18 mouse cellular contexts compared by ENCODE assay signal in the genomic region with DNA sequence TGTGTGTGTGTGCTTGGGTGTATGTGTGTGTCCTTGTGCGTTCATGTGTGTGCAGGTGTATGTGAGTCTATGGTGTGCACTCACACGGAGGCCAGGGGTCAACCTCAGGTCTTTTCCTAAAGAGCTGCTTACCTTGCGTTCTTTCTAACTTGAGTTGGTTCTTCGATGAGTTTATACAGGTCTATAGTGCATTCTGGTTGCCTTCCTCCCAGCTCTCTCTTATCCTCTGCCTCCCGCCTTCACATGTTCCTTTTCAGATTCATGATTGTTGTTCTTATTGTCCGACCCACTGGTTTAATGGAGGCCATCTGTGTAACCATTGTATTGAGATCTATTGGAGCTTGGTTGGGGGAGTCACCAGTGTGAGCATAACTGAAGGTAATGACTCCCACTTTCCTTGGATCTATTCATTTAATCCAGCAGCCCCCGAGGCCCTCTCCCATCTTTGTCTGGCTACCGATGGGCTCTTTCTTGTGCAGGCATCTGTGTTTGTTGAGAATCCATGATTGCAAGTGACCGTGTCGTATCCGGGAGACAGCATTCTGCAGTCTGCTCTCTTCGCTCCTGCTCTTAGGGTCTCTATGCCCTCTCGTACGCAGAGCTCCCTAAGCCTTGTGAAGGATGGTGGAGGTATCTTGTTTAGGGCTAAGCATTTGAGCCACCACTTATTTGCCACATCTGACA. TPM values are rescaled to one million over a fixed set of nuclear protein-coding genes. Genes with fewer than 3 reads are reported as not detected.
A peak's percentile ranks its signal among the peaks of the same experiment; 100 is the strongest.
DNase-seq lines count a peak whose midpoint lies in the region; ATAC-seq and TF ChIP-seq lines count a peak whose summit lies in the region.
"Had no signal": no experiment of that assay in that cellular context is flagged by ENCODE, and none has a peak within 500 bp of the region (broad histone marks: within the 10 kb centered on the region; RNA-seq: fewer than 3 reads in every experiment).

No protein-coding gene starts in this region.

- 0 out of 2 replicates have a peak, but pooled peaks have one; percentile 20 for ATAC-seq in hindbrain, embryonic 11.5 days (ENCODE audit: low FRiP score)
- ATAC-seq in hindbrain, embryonic 16.5 days = no peak
- 0 out of 2 replicates have a peak, but pooled peaks have one; percentile 7 for ATAC-seq in midbrain, embryonic 11.5 days (ENCODE audit: low FRiP score)
- no peak for ATAC-seq in midbrain, postnatal 0 days (ENCODE audit: low FRiP score)

- WGBS in hindbrain, embryonic 11.5 days = 63% methylated on average over 14 of the region's 14 CpGs
- 63% methylated on average over 14 of the region's 14 CpGs for WGBS in hindbrain, embryonic 16.5 days
- 65% methylated on average over 14 of the region's 14 CpGs for WGBS in midbrain, embryonic 11.5 days
- 62% methylated on average over 14 of the region's 14 CpGs for WGBS in midbrain, postnatal 0 days

- H3K27me3 ChIP-seq in hindbrain, embryonic 11.5 days (ENCODE audit: control insufficient read depth, insufficient read depth, low read length) = no peaks in the 10 kb centered on the region
- H3K27me3 ChIP-seq in hindbrain, embryonic 16.5 days (replicated peaks; ENCODE audit: control insufficient read depth, insufficient read depth, low read length) = no peaks in the 10 kb centered on the region
- H3K27me3 ChIP-seq in midbrain, embryonic 11.5 days (ENCODE audit: control insufficient read depth, insufficient read depth, low read length) = no peaks in the 10 kb centered on the region
- H3K27me3 ChIP-seq in midbrain, postnatal 0 days (ENCODE audit: insufficient read depth, low read length) = no peaks in the 10 kb centered on the region
- H3K27me3 ChIP-seq: embryonic facial prominence, embryonic 13.5 days had no signal

- H3K4me2 ChIP-seq in hindbrain, embryonic 11.5 days (replicated peaks; ENCODE audit: low read depth, low read length) = no peak overlapping the region
- H3K4me2 ChIP-seq in hindbrain, embryonic 16.5 days (ENCODE audit: low read length) = no peak overlapping the region
- H3K4me2 ChIP-seq in midbrain, embryonic 11.5 days = no peak overlapping the region
- H3K4me2 ChIP-seq in midbrain, postnatal 0 days (ENCODE audit: low read depth, low read length, poor library complexity, severe bottlenecking) = no peak overlapping the region
- H3K4me2 ChIP-seq: embryonic facial prominence, embryonic 13.5 days had no signal

- H3K9me3 ChIP-seq in hindbrain, embryonic 11.5 days (ENCODE audit: control insufficient read depth, low read length) = peaks cover 86% of the 10 kb centered on the region
- peaks cover 83% of the 10 kb centered on the region for H3K9me3 ChIP-seq in hindbrain, embryonic 16.5 days (ENCODE audit: control insufficient read depth, low read length)
- peaks cover 91% of the 10 kb centered on the region for H3K9me3 ChIP-seq in midbrain, embryonic 11.5 days (ENCODE audit: control insufficient read depth, low read length)
- H3K9me3 ChIP-seq in midbrain, postnatal 0 days (ENCODE audit: low read length) = peaks cover 90% of the 10 kb centered on the region

- H3K4me1 ChIP-seq in hindbrain, embryonic 11.5 days (replicated peaks; ENCODE audit: control insufficient read depth, insufficient read depth, low read length) = no peaks in the 10 kb centered on the region
- no peaks in the 10 kb centered on the region for H3K4me1 ChIP-seq in hindbrain, embryonic 16.5 days (ENCODE audit: control insufficient read depth, insufficient read depth, low read depth, low read length)
- no peaks in the 10 kb centered on the region for H3K4me1 ChIP-seq in midbrain, embryonic 11.5 days (ENCODE audit: control insufficient read depth, insufficient read depth, low read length)
- H3K4me1 ChIP-seq in midbrain, postnatal 0 days (ENCODE audit: insufficient read depth, low read length) = no peaks in the 10 kb centered on the region
- H3K4me1 ChIP-seq: embryonic facial prominence, embryonic 13.5 days; megakaryocyte, embryonic 14.5 days had no signal

- TF ChIP-seq POLR2A in brain, embryonic 14.5 days (IDR thresholded peaks at IDR 0.05; ENCODE audit: borderline replicate concordance, extremely low read depth, insufficient read depth, insufficient read length, poor library complexity, severe bottlenecking) = no peak

- H3K27ac ChIP-seq in hindbrain, embryonic 11.5 days (ENCODE audit: low read depth, low read length) = no peak overlapping the region
- no peak overlapping the region for H3K27ac ChIP-seq in hindbrain, embryonic 16.5 days (ENCODE audit: low read depth, low read length)
- H3K27ac ChIP-seq in midbrain, embryonic 11.5 days (ENCODE audit: low read depth, low read length) = no peak overlapping the region
- H3K27ac ChIP-seq in midbrain, postnatal 0 days (ENCODE audit: low read depth, low read length) = no peak overlapping the region
- H3K27ac ChIP-seq: embryonic facial prominence, embryonic 13.5 days; liver, embryonic 14.5 days had no signal

- DNase-seq in hindbrain, embryonic 11.5 days (ENCODE audit: low spot score) = peak; percentile 10
- peak; percentile 80 for DNase-seq in midbrain, embryonic 11.5 days (ENCODE audit: low spot score, missing footprints)
- no peak for DNase-seq in midbrain, postnatal 0 days (ENCODE audit: low spot score)
- DNase-seq in brain, embryonic 14.5 days (ENCODE audit: low read depth) = peak; percentile 2
- peak; percentile 5 for DNase-seq in skeletal muscle tissue, adult 2 months (ENCODE audit: low read depth, low spot score)
- no peak for DNase-seq in left cerebral cortex, adult 18-20 months (ENCODE audit: low spot score in 2 of 2)
- no peak for DNase-seq in cerebellum, postnatal 10 days
- DNase-seq: cerebellum, adult 2 months; heart, postnatal 36 days; kidney, postnatal 10 days; right cerebral cortex, postnatal 14 days; thymus, postnatal 36 days had no signal

- H3K36me3 ChIP-seq in hindbrain, embryonic 11.5 days (ENCODE audit: control insufficient read depth, insufficient read depth, low read length) = no peaks in the 10 kb centered on the region
- H3K36me3 ChIP-seq in hindbrain, embryonic 16.5 days (ENCODE audit: control insufficient read depth, insufficient read depth, low read length) = no peaks in the 10 kb centered on the region
- no peaks in the 10 kb centered on the region for H3K36me3 ChIP-seq in midbrain, embryonic 11.5 days (ENCODE audit: control insufficient read depth, insufficient read depth, low read length)
- no peaks in the 10 kb centered on the region for H3K36me3 ChIP-seq in midbrain, postnatal 0 days (ENCODE audit: insufficient read depth, low read length)
- H3K36me3 ChIP-seq: embryonic facial prominence, embryonic 13.5 days had no signal

- H3K9ac ChIP-seq in hindbrain, embryonic 11.5 days (ENCODE audit: low read depth, low read length) = no peak overlapping the region
- no peak overlapping the region for H3K9ac ChIP-seq in hindbrain, embryonic 16.5 days (ENCODE audit: low read depth, low read length)
- H3K9ac ChIP-seq in midbrain, embryonic 11.5 days (ENCODE audit: low read length) = no peak overlapping the region
- no peak overlapping the region for H3K9ac ChIP-seq in midbrain, postnatal 0 days (replicated peaks; ENCODE audit: low read length, poor library complexity, severe bottlenecking)
- H3K9ac ChIP-seq: embryonic facial prominence, embryonic 13.5 days; liver, embryonic 14.5 days had no signal

- H3K4me3 ChIP-seq in hindbrain, embryonic 11.5 days (ENCODE audit: low read depth, low read length) = no peak overlapping the region
- H3K4me3 ChIP-seq in hindbrain, embryonic 16.5 days (ENCODE audit: low read length) = no peak overlapping the region
- no peak overlapping the region for H3K4me3 ChIP-seq in midbrain, embryonic 11.5 days (ENCODE audit: low read depth, low read length)
- no peak overlapping the region for H3K4me3 ChIP-seq in midbrain, postnatal 0 days (ENCODE audit: low read depth, low read length)
- H3K4me3 ChIP-seq: embryonic facial prominence, embryonic 13.5 days; megakaryocyte, embryonic 14.5 days had no signal

- TF ChIP-seq CTCF in midbrain, postnatal 0 days (IDR thresholded peaks at IDR 0.05) = no peak
- no peak for TF ChIP-seq CTCF in brain, embryonic 14.5 days (IDR thresholded peaks at IDR 0.05; ENCODE audit: borderline replicate concordance, extremely low read depth, insufficient read depth, insufficient read length)

RNA-seq across cellular contexts. Expression of a gene that starts 24.7 kb away (rescaled TPM):
- not detected in 2 replicates for polyA plus RNA-seq in hindbrain, embryonic 11.5 days (2014; fragmentation: Nextera tagmentation; extraction: Ambion mirVana)
- polyA plus RNA-seq in hindbrain, embryonic 16.5 days (2015; fragmentation: Nextera tagmentation; extraction: Ambion mirVana) = 0.10 and 0.14 TPM in 2 replicates
- polyA plus RNA-seq in midbrain, embryonic 11.5 days (2014; fragmentation: Nextera tagmentation; extraction: Ambion mirVana) = not detected in 2 replicates
- total RNA-seq in midbrain, postnatal 0 days (2014; rRNA removed) = 1.2 TPM in 2 replicates
- polyA plus RNA-seq in midbrain, postnatal 0 days (2015; fragmentation: Nextera tagmentation; extraction: Ambion mirVana) = 0.21 and 0.29 TPM in 2 replicates
- 0.10 TPM in 2 replicates for polyA plus RNA-seq in brain, embryonic 14.5 days (2012; rRNA removed)
- under 1 TPM; 0.26 to 0.30 TPM for total RNA-seq in left cerebral cortex, adult 18-20 months (2021)
- total RNA-seq: heart, postnatal 36 days had no signal
- polyA plus RNA-seq: embryonic facial prominence, embryonic 13.5 days; gonadal fat pad, adult 2 months; liver, embryonic 14.5 days; stomach, embryonic 14.5 days had no signal

RNA-seq across cellular contexts. Expression of a gene that starts 24.8 kb away (rescaled TPM):
- polyA plus RNA-seq in hindbrain, embryonic 11.5 days (2014; fragmentation: Nextera tagmentation; extraction: Ambion mirVana) = 126 and 136 TPM in 2 replicates
- 66.4 and 80.3 TPM in 2 replicates for polyA plus RNA-seq in hindbrain, embryonic 16.5 days (2015; fragmentation: Nextera tagmentation; extraction: Ambion mirVana)
- polyA plus RNA-seq in midbrain, embryonic 11.5 days (2014; fragmentation: Nextera tagmentation; extraction: Ambion mirVana) = 135 TPM in 2 replicates
- total RNA-seq in midbrain, postnatal 0 days (2014; rRNA removed) = 88.0 and 96.8 TPM in 2 replicates
- polyA plus RNA-seq in midbrain, postnatal 0 days (2015; fragmentation: Nextera tagmentation; extraction: Ambion mirVana) = 42.3 and 45.9 TPM in 2 replicates
- polyA plus RNA-seq in brain, embryonic 14.5 days (2012; rRNA removed) = 140 and 179 TPM in 2 replicates
- total RNA-seq in left cerebral cortex, adult 18-20 months (2021) = 10 to 100 TPM; 46.6 to 48.6 TPM

Comparison
In these comparisons a context has a peak if more than half of its experiments do, and no peak if none do; other contexts are left out.
1. ATAC-seq: peak in hindbrain, embryonic 11.5 days (single experiment) and midbrain, embryonic 11.5 days (single experiment); none in hindbrain, embryonic 16.5 days (single experiment) and midbrain, postnatal 0 days (single experiment).
2. DNase-seq: peak in hindbrain, embryonic 11.5 days (single experiment), midbrain, embryonic 11.5 days (single experiment), brain, embryonic 14.5 days (single experiment) and skeletal muscle tissue, adult 2 months (single experiment); none in midbrain, postnatal 0 days (single experiment), left cerebral cortex, adult 18-20 months (0 of 2) and cerebellum, postnatal 10 days (0 of 2).